Mouse (Mus musculus) neural tube, embryonic 14.5 days (tissue): Measurements from ENCODE around the gene Nrd1. TPM values are rescaled to one million over a fixed set of nuclear protein-coding genes. Genes with fewer than 3 reads are reported as not detected.

Source experiments
- ATAC-seq: fragments of 200-750 bp; cut with Nextera tagmentation; 2 replicates; pipeline ENCODE4 v1.8.0; 2017; ENCODE audit warnings: low read depth, mild to moderate bottlenecking, moderate TSS enrichment, moderate library complexity
- H3K27ac ChIP-seq: fragments of 300-500 bp; sonication (generic); 2 replicates; pipeline ENCODE4 v1.5.1; 2014; ENCODE audit warnings: low read depth, mild to moderate bottlenecking, control low read depth, low read length, moderate library complexity, mixed read lengths
- H3K27me3 ChIP-seq: fragments of 300-500 bp; sonication (generic); 2 replicates; pipeline ENCODE4 v1.6.1; 2014; ENCODE audit warnings: low read length; ENCODE audit not compliant: control insufficient read depth, insufficient read depth
- H3K36me3 ChIP-seq: fragments of 300-500 bp; sonication (generic); 2 replicates; pipeline ENCODE4 v1.6.1; 2014; ENCODE audit warnings: low read length, mixed read lengths; ENCODE audit not compliant: control insufficient read depth, insufficient read depth
- H3K4me1 ChIP-seq: fragments of 300-500 bp; sonication (generic); 2 replicates; pipeline ENCODE4 v1.6.1; 2014; ENCODE audit warnings: low read length; ENCODE audit not compliant: control insufficient read depth, insufficient read depth
- H3K4me2 ChIP-seq: fragments of 300-500 bp; sonication (generic); 2 replicates; pipeline ENCODE4 v1.6.1; 2014; ENCODE audit warnings: mild to moderate bottlenecking, low read depth, low read length, control low read depth
- H3K4me3 ChIP-seq: fragments of 300-500 bp; sonication (generic); 2 replicates; pipeline ENCODE4 v1.5.1; 2014; ENCODE audit warnings: low read depth, low read length, control low read depth, mixed read lengths
- H3K9ac ChIP-seq: fragments of 300-500 bp; sonication (generic); replicated peaks from 2 replicates; pipeline ENCODE4 v1.6.1; 2014; ENCODE audit warnings: low read depth, mild to moderate bottlenecking, control low read depth, low read length, mixed read lengths
- H3K9me3 ChIP-seq: fragments of 300-500 bp; sonication (generic); 2 replicates; pipeline ENCODE4 v1.6.1; 2016; ENCODE audit warnings: low read length; ENCODE audit not compliant: control insufficient read depth
- WGBS: fragments of 180-500 bp; shearing (Covaris S2); extraction: QIAGEN DNeasy Blood & Tissue Kit; methylation state at CpG from one replicate; pipeline ENCODE4 v1.1.7; 2014; 5-methylcytosine and 5-hydroxymethylcytosine counted together
- polyA plus RNA-seq: library from polyadenylated mRNA; unstranded; fragments of >200 nt; fragmentation: Nextera tagmentation; extraction: Ambion mirVana; gene quantifications from 2 replicates; pipeline ENCODE4 v1.2.1, GENCODE M21; 2014

Gene Nrd1
- polyA plus RNA-seq, 1 experiment from 2014 or later: 67.4 TPM

DNA sequence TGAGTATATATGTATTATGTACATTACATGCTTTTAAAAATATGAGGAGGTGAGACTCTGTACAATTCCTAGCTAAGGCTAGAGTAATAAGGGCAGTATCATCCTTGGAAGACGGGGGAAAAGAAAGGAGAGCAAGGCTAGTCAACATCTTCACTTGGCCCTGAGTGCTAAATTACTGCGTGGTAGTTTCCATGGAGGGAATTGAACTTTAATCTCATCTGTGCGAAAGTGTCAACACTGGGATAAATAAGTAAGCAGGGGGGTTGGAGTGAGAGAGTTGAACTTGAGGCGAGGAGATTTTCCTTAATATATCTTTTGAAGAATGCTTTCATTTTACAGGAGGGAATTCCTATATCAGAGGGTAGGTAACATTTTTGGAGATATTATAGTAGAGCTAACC, 13.6 kb downstream of the Nrd1 start:
- Histone ChIP-seq H3K27me3 (no peaks in the 10 kb centered on the region), H3K4me1 (no peaks in the 10 kb centered on the region), H3K9ac (no peak overlapping the region), H3K4me2 (no peak overlapping the region), H3K27ac (no peak overlapping the region), H3K4me3 (no peak overlapping the region), H3K36me3 (peaks cover 11% of the 10 kb centered on the region), H3K9me3 (no peaks in the 10 kb centered on the region)
- 94% methylated on average over 4 of the region's 4 CpGs for WGBS
- ATAC-seq: no peak

DNA sequence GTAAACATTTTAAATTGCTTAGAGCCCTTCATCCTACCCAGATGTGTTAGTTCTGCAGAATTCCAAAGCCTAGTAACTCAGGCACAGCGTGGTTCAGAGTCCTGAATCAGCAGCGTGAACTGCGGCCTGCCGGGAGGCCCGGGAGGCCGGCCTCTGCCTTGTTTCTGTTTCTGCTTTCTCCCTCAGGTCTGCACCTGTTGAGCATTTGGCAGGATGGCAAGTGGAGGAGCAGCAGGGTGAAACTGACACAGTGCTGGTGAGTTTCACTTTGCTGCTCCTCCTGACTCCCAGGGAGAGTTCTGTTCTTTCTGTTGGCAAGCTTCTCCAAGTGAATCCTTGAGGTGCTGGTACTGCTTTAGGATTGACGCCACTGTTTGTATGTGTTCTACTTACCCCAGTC, 17.0 kb downstream of the Nrd1 start:
- H3K36me3 ChIP-seq: peaks cover 19% of the 10 kb centered on the region
- no peak overlapping the region for H3K9ac ChIP-seq
- H3K9me3 ChIP-seq: no peaks in the 10 kb centered on the region
- H3K27ac ChIP-seq: no peak overlapping the region
- no peaks in the 10 kb centered on the region for H3K27me3 ChIP-seq
- no peak overlapping the region for H3K4me2 ChIP-seq
- H3K4me1 ChIP-seq: no peaks in the 10 kb centered on the region
- WGBS: 66% methylated on average over 7 of the region's 7 CpGs
- no peak for ATAC-seq
- H3K4me3 ChIP-seq: no peak overlapping the region

DNA sequence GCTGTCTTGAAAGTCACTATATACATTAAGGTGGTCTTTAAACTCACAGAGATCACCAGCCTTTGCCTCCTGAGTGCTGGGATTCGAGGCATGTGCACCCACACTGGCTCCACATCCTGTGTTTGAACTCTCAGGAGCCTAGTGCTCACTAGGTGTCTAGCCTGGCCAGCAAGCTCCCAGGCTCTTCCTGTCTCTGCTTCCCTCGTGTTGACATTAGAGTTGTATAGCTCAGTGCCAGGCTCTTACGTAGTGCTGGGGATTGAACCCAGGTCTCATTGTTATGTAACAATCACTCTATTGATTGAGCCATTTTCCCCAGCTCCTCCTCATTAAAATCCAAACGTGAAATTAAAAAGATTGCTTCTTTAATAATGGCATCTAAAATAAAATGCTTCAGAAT, 18.8 kb downstream of the Nrd1 start:
- H3K36me3 ChIP-seq: peaks cover 19% of the 10 kb centered on the region
- ATAC-seq: no peak
- H3K9me3 ChIP-seq: no peaks in the 10 kb centered on the region
- no peak overlapping the region for H3K9ac ChIP-seq
- 76% methylated on average over 4 of the region's 4 CpGs for WGBS
- H3K4me2 ChIP-seq: no peak overlapping the region
- no peaks in the 10 kb centered on the region for H3K4me1 ChIP-seq
- no peak overlapping the region for H3K27ac ChIP-seq
- no peaks in the 10 kb centered on the region for H3K27me3 ChIP-seq
- no peak overlapping the region for H3K4me3 ChIP-seq

DNA sequence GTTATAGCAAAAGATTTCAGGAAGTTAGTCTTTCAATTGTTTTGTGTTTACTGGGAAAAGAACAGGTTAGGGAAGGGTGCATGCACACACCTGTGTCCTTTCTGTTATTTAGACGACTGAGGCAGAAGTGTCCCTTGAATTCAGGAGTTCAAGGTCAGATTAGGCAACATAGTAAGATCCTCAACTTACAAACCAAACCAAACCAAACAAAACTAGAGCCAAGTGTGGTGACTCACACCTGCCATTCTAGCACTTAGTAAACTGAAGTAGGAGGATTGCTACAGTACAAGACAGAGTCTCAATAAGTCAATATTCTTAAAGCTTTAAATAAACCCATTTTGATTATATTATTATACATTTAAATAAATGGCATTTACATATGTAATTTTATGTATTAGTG, 21.5 kb downstream of the Nrd1 start:
- WGBS: 89% methylated on average over 1 of the region's 1 CpGs
- no peak for ATAC-seq

DNA sequence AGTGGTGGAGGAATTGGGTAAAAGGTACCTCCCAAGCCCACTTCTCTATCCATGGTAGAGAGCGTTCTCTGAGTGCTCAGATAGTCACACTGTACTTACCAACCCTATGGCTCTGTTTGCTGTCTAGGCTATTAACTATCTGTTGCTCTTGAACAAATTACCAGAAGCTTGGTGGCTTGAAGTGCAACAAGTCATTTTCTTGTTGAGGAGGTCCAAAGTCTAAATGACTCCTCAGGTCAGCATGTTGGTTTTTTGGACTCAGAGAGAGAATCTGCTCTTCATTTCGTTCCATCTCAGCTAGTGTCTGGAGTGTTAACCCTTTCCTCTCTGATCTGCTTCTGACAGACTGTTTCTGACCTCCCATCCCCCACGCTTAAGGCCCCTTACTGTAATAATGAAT, 24.6 kb downstream of the Nrd1 start:
- 72% methylated on average over 3 of the region's 3 CpGs for WGBS
- peaks cover 21% of the 10 kb centered on the region; the same call in 1 of the 2 replicates for H3K36me3 ChIP-seq

More for the DNA sequence above, 21.5 kb downstream of the Nrd1 start:
- Histone ChIP-seq H3K27ac (no peak overlapping the region), H3K9me3 (no peaks in the 10 kb centered on the region), H3K4me3 (no peak overlapping the region), H3K4me2 (no peak overlapping the region), H3K9ac (no peak overlapping the region), H3K36me3 (peaks cover 32% of the 10 kb centered on the region), H3K27me3 (no peaks in the 10 kb centered on the region), H3K4me1 (no peaks in the 10 kb centered on the region)

DNA sequence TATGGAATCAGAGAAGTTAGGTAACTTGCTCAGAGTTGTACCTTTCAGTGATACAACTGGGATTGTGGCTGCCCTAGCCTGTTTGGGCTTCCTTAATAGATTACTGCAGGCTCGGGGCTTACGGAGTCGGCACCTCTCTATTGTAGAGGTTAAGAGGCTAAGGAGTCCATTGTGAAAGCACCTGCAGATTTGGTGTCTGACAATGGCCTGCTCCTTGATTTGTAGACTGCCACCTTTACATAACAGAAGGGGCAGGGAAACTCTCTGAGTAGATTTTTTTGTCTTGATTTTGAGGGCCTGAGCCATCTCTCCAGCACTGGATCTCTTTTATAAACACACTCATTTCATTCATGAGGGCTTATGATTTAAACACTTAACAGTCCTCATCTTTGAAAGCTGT, 26.1 kb downstream of the Nrd1 start:
- Histone ChIP-seq H3K4me2 (no peak overlapping the region), H3K9me3 (no peaks in the 10 kb centered on the region), H3K9ac (no peak overlapping the region), H3K36me3 (peaks cover 30% of the 10 kb centered on the region; the same call in 1 of the 2 replicates), H3K4me3 (no peak overlapping the region), H3K4me1 (no peaks in the 10 kb centered on the region), H3K27me3 (no peaks in the 10 kb centered on the region), H3K27ac (no peak overlapping the region)
- WGBS: 41% methylated on average over 3 of the region's 3 CpGs
- ATAC-seq: no peak

More for the DNA sequence above, 24.6 kb downstream of the Nrd1 start:
- no peak for ATAC-seq
- Histone ChIP-seq H3K27me3 (no peaks in the 10 kb centered on the region), H3K4me3 (no peak overlapping the region), H3K27ac (no peak overlapping the region), H3K4me2 (no peak overlapping the region), H3K9me3 (no peaks in the 10 kb centered on the region), H3K9ac (no peak overlapping the region), H3K4me1 (no peaks in the 10 kb centered on the region)

DNA sequence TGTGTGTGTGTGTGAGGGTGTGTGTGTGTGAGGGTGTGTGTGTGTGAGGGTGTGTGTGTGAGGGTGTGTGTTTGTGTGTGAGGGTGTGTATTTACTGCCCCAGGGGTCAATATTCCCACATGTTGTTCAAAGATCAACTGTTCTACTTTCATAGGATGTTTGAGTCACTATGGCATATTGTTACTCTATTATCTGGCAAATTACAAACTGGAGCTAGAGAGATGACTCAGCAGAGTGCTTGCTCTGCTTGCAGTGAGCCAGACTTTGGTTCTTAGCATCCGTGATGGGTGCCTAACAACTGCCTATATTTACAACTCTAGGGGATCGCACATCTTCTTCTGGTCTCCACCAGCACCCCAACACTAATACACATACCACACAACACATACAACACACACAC, 29.4 kb downstream of the Nrd1 start:
- no peaks in the 10 kb centered on the region for H3K4me1 ChIP-seq
- H3K36me3 ChIP-seq: peaks cover 39% of the 10 kb centered on the region
- no peaks in the 10 kb centered on the region for H3K27me3 ChIP-seq
- no peaks in the 10 kb centered on the region for H3K9me3 ChIP-seq
- no peak overlapping the region for H3K4me3 ChIP-seq
- H3K4me2 ChIP-seq: no peak overlapping the region
- no peak overlapping the region for H3K27ac ChIP-seq
- 90% methylated on average over 2 of the region's 2 CpGs for WGBS
- no peak for ATAC-seq
- H3K9ac ChIP-seq: no peak overlapping the region

DNA sequence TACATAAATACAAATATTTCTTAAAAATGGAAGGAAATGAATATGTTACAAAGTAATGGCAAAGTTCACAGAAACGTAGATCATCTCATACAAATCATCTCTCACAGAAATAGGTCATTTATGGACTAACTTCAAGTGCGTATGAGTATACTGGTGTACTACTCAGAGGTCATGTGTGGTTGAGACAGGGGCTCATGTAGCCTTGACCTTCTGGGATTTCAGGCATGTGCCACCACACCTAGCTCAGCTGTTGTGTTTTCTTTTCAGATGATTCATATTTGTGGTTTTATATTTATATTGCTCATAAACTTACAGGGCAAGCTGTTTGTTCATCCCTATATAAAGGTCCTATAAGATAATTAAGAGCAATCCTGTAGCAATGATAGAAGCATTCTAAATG, 29.8 kb downstream of the Nrd1 start:
- ATAC-seq: no peak
- Histone ChIP-seq H3K4me2 (no peak overlapping the region), H3K4me3 (no peak overlapping the region), H3K9me3 (no peaks in the 10 kb centered on the region), H3K9ac (no peak overlapping the region), H3K27me3 (no peaks in the 10 kb centered on the region), H3K27ac (no peak overlapping the region), H3K4me1 (no peaks in the 10 kb centered on the region), H3K36me3 (peaks cover 37% of the 10 kb centered on the region)
- 98% methylated on average over 2 of the region's 2 CpGs for WGBS

DNA sequence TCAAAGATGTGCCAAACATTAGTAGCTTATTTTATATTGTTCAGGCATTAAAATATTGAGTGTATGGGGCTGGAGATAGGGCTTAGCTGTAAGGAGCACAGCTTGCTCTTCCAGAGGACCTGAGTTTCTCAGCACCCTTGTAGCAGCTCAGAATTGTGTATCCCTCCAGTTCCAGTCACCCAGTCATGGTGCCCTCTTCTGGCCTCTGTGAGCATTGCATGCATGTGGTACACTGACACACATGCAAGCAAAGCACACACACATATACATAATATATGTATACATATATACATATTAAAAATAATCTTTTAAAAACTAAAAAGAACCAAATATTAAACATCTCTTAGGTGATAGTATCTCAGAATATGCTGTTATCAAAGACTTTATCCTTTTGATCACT, 35.9 kb downstream of the Nrd1 start:
- Histone ChIP-seq H3K4me1 (no peaks in the 10 kb centered on the region), H3K4me3 (no peak overlapping the region), H3K36me3 (peaks cover 31% of the 10 kb centered on the region), H3K9ac (no peak overlapping the region), H3K27me3 (no peaks in the 10 kb centered on the region), H3K27ac (no peak overlapping the region), H3K4me2 (no peak overlapping the region), H3K9me3 (no peaks in the 10 kb centered on the region)
- no peak for ATAC-seq

DNA sequence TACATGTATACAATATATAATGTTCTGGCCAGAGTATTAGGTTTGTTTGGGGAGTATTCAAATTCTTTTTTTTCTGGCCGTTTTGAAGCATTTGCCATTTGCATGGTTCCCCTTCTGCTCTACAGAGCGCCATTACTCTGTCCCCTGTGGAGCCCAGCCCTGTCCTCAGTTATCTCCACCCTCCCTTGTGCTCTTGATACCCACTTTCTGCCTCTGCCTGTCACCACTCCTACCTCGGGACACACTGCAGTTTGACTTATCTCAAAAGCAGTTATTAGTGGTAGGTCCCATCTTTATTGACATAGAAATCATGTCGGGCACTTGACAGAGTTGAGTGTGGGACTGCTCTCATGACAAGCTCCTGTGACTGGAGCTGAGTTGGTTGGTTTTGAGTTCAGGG, 42.3 kb downstream of the Nrd1 start:
- WGBS: 87% methylated on average over 4 of the region's 4 CpGs
- H3K4me1 ChIP-seq: no peaks in the 10 kb centered on the region

More for the DNA sequence above, 42.3 kb downstream of the Nrd1 start:
- Histone ChIP-seq H3K9me3 (no peaks in the 10 kb centered on the region), H3K9ac (no peak overlapping the region), H3K4me3 (no peak overlapping the region), H3K27me3 (no peaks in the 10 kb centered on the region), H3K4me2 (no peak overlapping the region), H3K27ac (no peak overlapping the region), H3K36me3 (peaks cover 38% of the 10 kb centered on the region)
- no peak for ATAC-seq
